Mouse (Mus musculus) MEL (cell line): ENCODE data around the gene Il1f6. TPM values are rescaled to one million over a fixed set of nuclear protein-coding genes. Genes with fewer than 3 reads are reported as not detected.

Source experiments
- DNase-seq: peaks from one replicate; pipeline ENCODE4 v3.0.0; 2011; ENCODE audit warnings: low read depth, low spot score
- H3K27ac ChIP-seq: 2 replicates; pipeline ENCODE4 v1.5.1; 2012; ENCODE audit warnings: low read depth, mild to moderate bottlenecking, control low read depth, low read length, moderate library complexity; ENCODE audit not compliant: control insufficient read depth
- H3K27me3 ChIP-seq, 2 experiments: fragments of 150-350 bp in 1 of 2; sonication (generic) in 1 of 2; 2 replicates each; pipeline ENCODE4 v1.6.1; 2012; ENCODE audit warnings: low read length in 2 of 2, mild to moderate bottlenecking in 2 of 2, improper control_type of control experiment in 1 of 2, moderate library complexity in 1 of 2; ENCODE audit not compliant: insufficient read depth in 2 of 2, control insufficient read depth in 1 of 2
- H3K36me3 ChIP-seq, 2 experiments: 2 replicates each; pipeline ENCODE4 v1.6.1; 2012 to 2014; ENCODE audit warnings: low read length in 2 of 2, improper control_type of control experiment in 1 of 2, inconsistent platforms in 1 of 2, mild to moderate bottlenecking in 1 of 2; ENCODE audit not compliant: insufficient read depth in 2 of 2, control insufficient read depth in 1 of 2
- H3K4me1 ChIP-seq, 2 experiments: fragments of 150-350 bp in 1 of 2; sonication (generic) in 1 of 2; 2 replicates each; pipeline ENCODE4 v1.6.1; 2012; ENCODE audit warnings: low read length in 2 of 2, improper control_type of control experiment in 1 of 2, mild to moderate bottlenecking in 1 of 2; ENCODE audit not compliant: insufficient read depth in 2 of 2, control insufficient read depth in 1 of 2
- H3K4me3 ChIP-seq, 2 experiments: fragments of 150-350 bp in 1 of 2; sonication (generic) in 1 of 2; 2 replicates each; pipeline ENCODE4 v1.5.1; 2012; ENCODE audit warnings: low read depth in 2 of 2, low read length in 2 of 2, mild to moderate bottlenecking in 2 of 2, moderate library complexity in 2 of 2, control low read depth in 1 of 2, improper control_type of control experiment in 1 of 2; ENCODE audit not compliant: control insufficient read depth in 1 of 2, insufficient read depth in 1 of 2
- H3K79me2 ChIP-seq: 2 replicates; pipeline ENCODE4 v1.6.1; 2012; ENCODE audit warnings: mild to moderate bottlenecking, low read length, moderate library complexity; ENCODE audit not compliant: control insufficient read depth, poor library complexity, insufficient read depth
- H3K9ac ChIP-seq: 2 replicates; pipeline ENCODE4 v1.6.1; 2012; ENCODE audit warnings: low read depth, mild to moderate bottlenecking, control low read depth, low read length, moderate library complexity; ENCODE audit not compliant: control insufficient read depth, poor library complexity, severe bottlenecking
- H3K9me3 ChIP-seq: fragments of 150-350 bp; sonication (generic); replicated peaks from 2 replicates; pipeline ENCODE4 v1.6.1; 2012; ENCODE audit warnings: mild to moderate bottlenecking, low read length, improper control_type of control experiment, moderate library complexity; ENCODE audit not compliant: insufficient read depth
- CHD1 ChIP-seq: IDR thresholded peaks from 2 replicates; pipeline ENCODE4 v1.6.1; 2012; ENCODE audit warnings: low read depth, mild to moderate bottlenecking, inconsistent platforms, low read length, improper control_type of control experiment
- CHD2 ChIP-seq: IDR thresholded peaks from 2 replicates; pipeline ENCODE4 v1.6.1; 2011; ENCODE audit warnings: low read length, improper control_type of control experiment
- ELF1 ChIP-seq: IDR thresholded peaks from 2 replicates; pipeline ENCODE4 v1.6.1; 2014; ENCODE audit warnings: low read depth, mild to moderate bottlenecking, inconsistent platforms, low read length, improper control_type of control experiment, moderate library complexity
- KAT2A ChIP-seq: conservative IDR thresholded peaks from 2 replicates; pipeline ENCODE4 v1.6.1; 2012; ENCODE audit warnings: low read depth, low read length, improper control_type of control experiment, inconsistent platforms
- MXI1 ChIP-seq: IDR thresholded peaks from 2 replicates; pipeline ENCODE4 v1.6.1; 2011; ENCODE audit warnings: mild to moderate bottlenecking, low read depth, low read length, improper control_type of control experiment
- NRF1 ChIP-seq: IDR thresholded peaks from 2 replicates; pipeline ENCODE4 v1.6.1; 2014; ENCODE audit warnings: low read depth, mild to moderate bottlenecking, inconsistent platforms, low read length, improper control_type of control experiment, moderate library complexity; ENCODE audit not compliant: poor library complexity, insufficient read depth, severe bottlenecking
- POLR2A ChIP-seq, 2 experiments: IDR thresholded peaks; 2 replicates each; pipeline ENCODE4 v1.6.1; 2011 to 2012; ENCODE audit warnings: low read length in 2 of 2, mild to moderate bottlenecking in 2 of 2, control low read depth in 1 of 2, improper control_type of control experiment in 1 of 2, low read depth in 1 of 2, moderate library complexity in 1 of 2; ENCODE audit not compliant: control insufficient read depth in 1 of 2, insufficient read depth in 1 of 2, poor library complexity in 1 of 2
- POLR2AphosphoS2 ChIP-seq: IDR thresholded peaks from 2 replicates; pipeline ENCODE4 v1.6.1; 2011; ENCODE audit warnings: low read length, improper control_type of control experiment
- SIN3A ChIP-seq: IDR thresholded peaks from 2 replicates; pipeline ENCODE4 v1.6.1; 2012; ENCODE audit warnings: low read length, improper control_type of control experiment, inconsistent platforms
- TBP ChIP-seq: IDR thresholded peaks from 2 replicates; pipeline ENCODE4 v1.8.0; 2011; ENCODE audit warnings: low read depth, low read length, improper control_type of control experiment
- ZKSCAN1 ChIP-seq: IDR thresholded peaks from 2 replicates; pipeline ENCODE4 v1.6.1; 2012; ENCODE audit warnings: low read depth, mild to moderate bottlenecking, inconsistent platforms, low read length, improper control_type of control experiment, moderate library complexity
- ZMIZ1 ChIP-seq: IDR thresholded peaks from 2 replicates; pipeline ENCODE4 v1.6.1; 2012; ENCODE audit warnings: low read depth, mild to moderate bottlenecking, inconsistent platforms, low read length, improper control_type of control experiment, moderate library complexity
- polyA plus RNA-seq, 2 experiments: library from polyadenylated mRNA; stranded (reverse) in 1 of 2; unstranded in 1 of 2; fragments of >175 nt in 1 of 2; fragments of >200 nt in 1 of 2; gene quantifications; 2 replicates each; pipeline versions ENCODE4 v1.2.1 to v1.2.4; 2012; ENCODE audit warnings: low replicate concordance in 2 of 2, low read depth in 1 of 2; ENCODE audit not compliant: insufficient read length in 2 of 2, insufficient read depth in 1 of 2, missing spikeins in 1 of 2
- total RNA-seq: library from RNA; depleted of rRNA; stranded (reverse); fragments of 300-350 nt; gene quantifications from 2 replicates; pipeline ENCODE4 v1.2.3, GENCODE M21; 2012; rRNA removed

The Il1f6 gene
- total and polyA plus RNA-seq, 3 experiments: not detected

GRCm38 (mm10) chr2:24273619-24274018, 58.4 kb downstream of the Il1f6 start:
- H3K4me3 ChIP-seq: no peak overlapping the region
- H3K9me3 ChIP-seq: no peaks in the 10 kb centered on the region
- no peak overlapping the region for H3K27ac ChIP-seq
- TF ChIP-seq POLR2AphosphoS2 (no peak), ZMIZ1 (no peak), ELF1 (no peak), ZKSCAN1 (no peak)
- H3K9ac ChIP-seq: no peak overlapping the region
- H3K4me1 ChIP-seq: no peaks in the 10 kb centered on the region
- H3K79me2 ChIP-seq: no peaks in the 10 kb centered on the region
- no peak for DNase-seq
- no peaks in the 10 kb centered on the region for H3K27me3 ChIP-seq
- no peaks in the 10 kb centered on the region for H3K36me3 ChIP-seq

- Histone ChIP-seq H3K4me3 (no peak overlapping the region), H3K9ac (no peak overlapping the region), H3K79me2 (no peaks in the 10 kb centered on the region), H3K9me3 (no peaks in the 10 kb centered on the region), H3K4me1 (no peaks in the 10 kb centered on the region), H3K36me3 (no peaks in the 10 kb centered on the region), H3K27ac (no peak overlapping the region), H3K27me3 (no peaks in the 10 kb centered on the region)
- TF ChIP-seq NRF1 (no peak), KAT2A (no peak), SIN3A (no peak), TBP (no peak), POLR2A (IDR thresholded peaks at IDR 0.05; ENCODE audit: control insufficient read depth in 1 of 2, insufficient read depth in 1 of 2, low read depth in 1 of 2, low read length in 2 of 2, poor library complexity in 1 of 2) (no peak), CHD2 (no peak), MXI1 (no peak), CHD1 (no peak), POLR2AphosphoS2 (no peak)
- no peak for DNase-seq
These were observed 59.9 kb downstream of the Il1f6 start for GRCm38 (mm10) chr2:24275146-24275545.

Other genes starting within 250 kb of the Il1f6 start
- 6.0 and 7.0 TPM in 2 replicates for gene Hnmt, start 166.0 kb upstream of the Il1f6 start, total RNA-seq
- gene Hnmt, start 166.0 kb upstream of the Il1f6 start, polyA plus RNA-seq: 1 to 10 TPM in 1 of 2 experiments, not detected in 1; 3.0 TPM
- gene Tbpl2, start 118.8 kb upstream of the Il1f6 start, total RNA-seq: not detected in 2 replicates
- not detected for gene Tbpl2, start 118.8 kb upstream of the Il1f6 start, polyA plus RNA-seq
- not detected in 2 replicates for gene Il1f8, start 62.3 kb upstream of the Il1f6 start, total RNA-seq
- not detected for gene Il1f8, start 62.3 kb upstream of the Il1f6 start, polyA plus RNA-seq
- gene Il1f9, start 28.9 kb upstream of the Il1f6 start, total RNA-seq: not detected in 2 replicates
- gene Il1f9, start 28.9 kb upstream of the Il1f6 start, polyA plus RNA-seq: not detected
- not detected in 2 replicates for gene Il1f5, start 61.5 kb downstream of the Il1f6 start, total RNA-seq
- gene Il1f5, start 61.5 kb downstream of the Il1f6 start, polyA plus RNA-seq: not detected
- not detected in 2 replicates for gene Il1f10, start 75.8 kb downstream of the Il1f6 start, total RNA-seq
- not detected for gene Il1f10, start 75.8 kb downstream of the Il1f6 start, polyA plus RNA-seq
- not detected in 2 replicates for gene Il1rn, start 121.4 kb downstream of the Il1f6 start, total RNA-seq
- gene Il1rn, start 121.4 kb downstream of the Il1f6 start, polyA plus RNA-seq: not detected
- gene Psd4, start 152.2 kb downstream of the Il1f6 start, total RNA-seq: not detected in 2 replicates
- gene Psd4, start 152.2 kb downstream of the Il1f6 start, polyA plus RNA-seq: under 1 TPM in 1 of 2 experiments, not detected in 1; 0.11 TPM